30 mouse cellular contexts compared by ENCODE assay signal in genomic region chr2:136006280-136006679, GRCm38 (mm10). TPM values are rescaled to one million over a fixed set of nuclear protein-coding genes. Genes with fewer than 3 reads are reported as not detected.
"Had no signal": no experiment of that assay in that cellular context is flagged by ENCODE, and none has a peak within 500 bp of the region (broad histone marks: within the 10 kb centered on the region; RNA-seq: fewer than 3 reads in every experiment).

No protein-coding gene starts in this region.

- DNase-seq: gastrocnemius, adult 2 months; gastrocnemius, postnatal 10 days; gastrocnemius, postnatal 25 days; heart, adult 2 months; heart, postnatal 10 days; heart, postnatal 4 days; kidney, adult 18-20 months; kidney, adult 8-10 months; kidney, postnatal 10 days; kidney, postnatal 25 days; kidney, postnatal 4 days; liver; liver, embryonic 13.5 days had no signal

- H3K27me3 ChIP-seq: heart, embryonic 12.5 days; hindbrain, embryonic 12.5 days; intestine, embryonic 15.5 days; limb, embryonic 12.5 days; liver, embryonic 13.5 days had no signal

- H3K4me3 ChIP-seq: gastrocnemius, adult 2 months; heart, adult 2 months; heart, embryonic 10.5 days; heart, embryonic 12.5 days; hindbrain, embryonic 10.5 days; hindbrain, embryonic 12.5 days; intestine, embryonic 15.5 days; layer of hippocampus, adult 2 months; left cerebral cortex, adult 2 months; limb, embryonic 10.5 days; limb, embryonic 12.5 days; liver, embryonic 13.5 days had no signal

- H3K9me3 ChIP-seq: heart, embryonic 10.5 days; heart, embryonic 12.5 days; hindbrain, embryonic 10.5 days; hindbrain, embryonic 12.5 days; intestine, embryonic 15.5 days; limb, embryonic 10.5 days; limb, embryonic 12.5 days; liver, embryonic 13.5 days had no signal

- H3K4me1 ChIP-seq: heart, embryonic 10.5 days; heart, embryonic 12.5 days; hindbrain, embryonic 10.5 days; hindbrain, embryonic 12.5 days; intestine, embryonic 15.5 days; limb, embryonic 10.5 days; limb, embryonic 12.5 days; liver, embryonic 13.5 days had no signal

- H3K9ac ChIP-seq: heart, embryonic 12.5 days; hindbrain, embryonic 12.5 days; hindbrain, embryonic 14.5 days; intestine, embryonic 15.5 days; limb, embryonic 12.5 days; liver, embryonic 13.5 days had no signal

- ATAC-seq: forebrain, embryonic 16.5 days; hindbrain, embryonic 16.5 days; inflammation-experienced regulatory T-cells, adult 6 months; intestine, embryonic 15.5 days; intestine, postnatal 0 days had no signal

- H3K27ac ChIP-seq: gastrocnemius, adult 2 months; heart, adult 2 months; heart, embryonic 10.5 days; hindbrain, embryonic 10.5 days; hindbrain, embryonic 12.5 days; intestine, embryonic 15.5 days; layer of hippocampus, adult 2 months; limb, embryonic 10.5 days; limb, embryonic 12.5 days; liver, embryonic 13.5 days had no signal

- H3K4me2 ChIP-seq: heart, embryonic 12.5 days; hindbrain, embryonic 12.5 days; hindbrain, embryonic 14.5 days; intestine, embryonic 15.5 days; limb, embryonic 12.5 days; liver, embryonic 11.5 days; liver, embryonic 13.5 days had no signal

- H3K36me3 ChIP-seq: hindbrain, embryonic 10.5 days; hindbrain, embryonic 12.5 days; intestine, embryonic 15.5 days; limb, embryonic 10.5 days; limb, embryonic 12.5 days; liver, embryonic 13.5 days had no signal

RNA-seq across cellular contexts. Expression of gene Lamp5, which starts 45.8 kb away (rescaled TPM):
- polyA plus RNA-seq: heart, adult 2 months; heart, embryonic 14.5 days; heart, embryonic 16.5 days; inflammation-experienced regulatory T-cells, adult 6 months; intestine, embryonic 15.5 days; intestine, postnatal 0 days; limb, embryonic 10.5 days had no signal
